Mouse (Mus musculus): ENCODE data around the gene Gm3854. TPM values are rescaled to one million over a fixed set of nuclear protein-coding genes. Genes with fewer than 3 reads are reported as not detected.
A peak's percentile ranks its signal among the peaks of the same experiment; 100 is the strongest.

Gene Gm3854
- polyA plus RNA-seq, 1 experiment from 2014 or later = 2.8 TPM

DNA sequence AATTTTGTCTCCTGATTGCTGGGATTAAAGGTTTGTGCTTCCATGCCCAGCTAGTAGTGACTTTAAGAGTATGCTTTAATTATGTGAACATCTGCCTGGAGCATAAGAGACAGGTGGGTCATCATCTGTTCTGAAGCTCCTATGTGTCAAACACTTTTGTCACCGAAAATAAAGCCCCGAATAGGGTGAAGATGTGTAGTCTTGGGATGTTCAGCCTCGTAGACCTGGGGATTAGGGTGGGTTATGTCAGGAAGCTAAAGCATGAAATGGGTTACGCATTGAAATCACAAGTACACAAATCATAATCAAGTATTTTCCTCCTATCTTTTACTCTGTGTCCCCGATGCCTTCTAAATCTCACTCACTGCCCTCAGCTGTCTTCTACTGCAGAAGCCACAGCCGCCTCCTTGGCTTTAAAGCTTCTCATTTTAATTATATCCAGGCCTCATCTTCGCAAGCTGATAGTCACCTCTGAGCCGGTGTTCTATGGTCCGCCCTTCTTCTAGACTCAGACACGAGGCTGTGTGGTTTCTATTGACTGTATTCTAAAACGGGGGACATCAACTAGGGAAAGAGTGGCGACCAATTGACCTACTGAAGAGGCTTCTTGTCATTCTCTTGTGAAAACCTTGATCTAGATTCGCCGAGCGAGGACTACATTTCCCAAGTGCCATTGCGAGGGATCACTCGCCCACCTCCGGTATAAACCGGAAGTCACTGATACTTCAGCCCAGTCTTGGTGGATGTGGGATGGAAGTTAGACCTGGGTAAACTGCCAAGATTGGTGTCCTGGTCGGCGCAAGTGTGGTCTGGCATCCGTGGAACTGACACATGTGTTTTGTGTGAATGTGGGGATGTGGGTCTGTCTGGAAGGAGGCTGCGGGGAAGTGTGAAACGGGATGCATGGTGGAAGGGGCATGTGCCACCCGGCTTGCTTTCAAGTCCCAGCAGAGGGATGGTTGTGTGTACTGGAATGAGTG lies 54.7 kb downstream of the Gm3854 start, which contains the start of gene Smim17:
Gene Smim17 (plus strand): TSS at position 720 of the 980 bp plus-strand sequence.
- 0 out of 2 replicates have a peak, but pooled peaks cover 4% of the 10 kb centered on the region for H3K4me1 ChIP-seq
- WGBS = 25% methylated on average over 25 of the region's 25 CpGs
- H3K36me3 ChIP-seq = peaks cover 24% of the 10 kb centered on the region
- no peaks in the 10 kb centered on the region for H3K27me3 ChIP-seq (ENCODE audit: low read depth, poor library complexity, severe bottlenecking)
- 0 out of 2 replicates have a peak within 1 kb of the TSS, but pooled peaks have one; percentile 28 for H3K27ac ChIP-seq
- peak within 1 kb of the TSS; percentile 60 for H3K4me3 ChIP-seq
- H3K9me3 ChIP-seq (replicated peaks) = no peaks in the 10 kb centered on the region
- DNase-seq (ENCODE audit: low spot score) = peak; percentile 54

Other genes starting within 250 kb of the Gm3854 start
- gene Zfp787, start 187.8 kb upstream of the Gm3854 start, polyA plus RNA-seq (2016; fragmentation: Nextera tagmentation; extraction: Ambion mirVana) = 29.8 and 32.4 TPM in 2 replicates
- 85.6 and 88.3 TPM in 2 replicates for gene Zfp444, start 171.5 kb upstream of the Gm3854 start, polyA plus RNA-seq (2016; fragmentation: Nextera tagmentation; extraction: Ambion mirVana)
- not detected in 2 replicates for gene Galp, start 146.7 kb upstream of the Gm3854 start, polyA plus RNA-seq (2016; fragmentation: Nextera tagmentation; extraction: Ambion mirVana)
- gene Zscan5b, start 121.5 kb upstream of the Gm3854 start, polyA plus RNA-seq (2016; fragmentation: Nextera tagmentation; extraction: Ambion mirVana) = not detected in 2 replicates
- gene Epp13, start 91.0 kb upstream of the Gm3854 start, polyA plus RNA-seq (2016; fragmentation: Nextera tagmentation; extraction: Ambion mirVana) = not detected in 2 replicates
- gene Zfp667, start 57.2 kb upstream of the Gm3854 start, polyA plus RNA-seq (2016; fragmentation: Nextera tagmentation; extraction: Ambion mirVana) = 5.2 and 6.4 TPM in 2 replicates
- gene Zfp583, start 12.5 kb upstream of the Gm3854 start, polyA plus RNA-seq (2016; fragmentation: Nextera tagmentation; extraction: Ambion mirVana) = 5.2 and 6.7 TPM in 2 replicates
- 1.3 and 1.4 TPM in 2 replicates for gene Zfp78, start 19.5 kb downstream of the Gm3854 start, polyA plus RNA-seq (2016; fragmentation: Nextera tagmentation; extraction: Ambion mirVana)
- 9.2 and 13.9 TPM in 2 replicates for gene Zfp28, start 39.5 kb downstream of the Gm3854 start, polyA plus RNA-seq (2016; fragmentation: Nextera tagmentation; extraction: Ambion mirVana)
- 0.09 and 0.34 TPM in 2 replicates for gene Smim17, start 55.0 kb downstream of the Gm3854 start, polyA plus RNA-seq (2016; fragmentation: Nextera tagmentation; extraction: Ambion mirVana)
- gene Gm20715, start 66.5 kb downstream of the Gm3854 start, polyA plus RNA-seq (2016; fragmentation: Nextera tagmentation; extraction: Ambion mirVana) = 0.03 TPM in 1 of 2 replicates, not detected in the other
- gene Olfr1344, start 94.9 kb downstream of the Gm3854 start, polyA plus RNA-seq (2016; fragmentation: Nextera tagmentation; extraction: Ambion mirVana) = not detected in 2 replicates
- gene Olfr1336, start 112.4 kb downstream of the Gm3854 start, polyA plus RNA-seq (2016; fragmentation: Nextera tagmentation; extraction: Ambion mirVana) = not detected in 2 replicates
- gene Olfr1346, start 123.3 kb downstream of the Gm3854 start, polyA plus RNA-seq (2016; fragmentation: Nextera tagmentation; extraction: Ambion mirVana) = not detected in 2 replicates
- gene Olfr5, start 143.2 kb downstream of the Gm3854 start, polyA plus RNA-seq (2016; fragmentation: Nextera tagmentation; extraction: Ambion mirVana) = not detected in 2 replicates
- gene Olfr1347, start 156.0 kb downstream of the Gm3854 start, polyA plus RNA-seq (2016; fragmentation: Nextera tagmentation; extraction: Ambion mirVana) = not detected in 2 replicates
- gene Olfr1348, start 165.0 kb downstream of the Gm3854 start, polyA plus RNA-seq (2016; fragmentation: Nextera tagmentation; extraction: Ambion mirVana) = not detected in 2 replicates
- gene Olfr1349, start 179.2 kb downstream of the Gm3854 start, polyA plus RNA-seq (2016; fragmentation: Nextera tagmentation; extraction: Ambion mirVana) = not detected in 2 replicates
- gene Olfr1350, start 221.1 kb downstream of the Gm3854 start, polyA plus RNA-seq (2016; fragmentation: Nextera tagmentation; extraction: Ambion mirVana) = not detected in 2 replicates

All from limb, embryonic 10.5 days (tissue).